Mouse (Mus musculus) urinary bladder, postnatal 25 days (tissue): ENCODE data around the gene Snn.

Experiments used
- DNase-seq: peaks from one replicate; pipeline ENCODE4 v3.0.0; 2022; ENCODE audit warnings: low spot score

The Snn gene

GRCm38 (mm10) chr16:11047130-11047529 is 13.6 kb upstream of the Snn start:
- no peak for DNase-seq

GRCm38 (mm10) chr16:11050226-11050625 is 10.5 kb upstream of the Snn start:
- no peak for DNase-seq

GRCm38 (mm10) chr16:11051134-11051533 is 9.6 kb upstream of the Snn start:
- DNase-seq = no peak

GRCm38 (mm10) chr16:11054409-11054808 is 6.3 kb upstream of the Snn start:
- DNase-seq = no peak

GRCm38 (mm10) chr16:11054871-11055270 is 5.9 kb upstream of the Snn start:
- no peak for DNase-seq

GRCm38 (mm10) chr16:11055916-11056315 is 4.8 kb upstream of the Snn start:
- DNase-seq = no peak

- peak; percentile 85 for DNase-seq
Measured at GRCm38 (mm10) chr16:11062794-11063721, 2.3 kb downstream of the Snn start.

GRCm38 (mm10) chr16:11064341-11064740 is 3.6 kb downstream of the Snn start:
- no peak for DNase-seq

GRCm38 (mm10) chr16:11064742-11065141 is 4.0 kb downstream of the Snn start:
- DNase-seq = no peak

- no peak for DNase-seq
Measured at GRCm38 (mm10) chr16:11065431-11065830, 4.7 kb downstream of the Snn start.

GRCm38 (mm10) chr16:11066029-11066832 is 5.5 kb downstream of the Snn start, which contains the start of gene Litaf:
Gene Litaf (minus strand): TSS chr16:11066157.
- DNase-seq = peak; percentile 95

- DNase-seq = peak; percentile 31
Measured at GRCm38 (mm10) chr16:11066833-11067191, 6.1 kb downstream of the Snn start.

- DNase-seq = no peak
Measured at GRCm38 (mm10) chr16:11068666-11069065, 7.9 kb downstream of the Snn start.

GRCm38 (mm10) chr16:11069271-11069670 is 8.5 kb downstream of the Snn start:
- no peak for DNase-seq

- DNase-seq = no peak
Measured at GRCm38 (mm10) chr16:11069710-11070420, 9.1 kb downstream of the Snn start.

GRCm38 (mm10) chr16:11071176-11071575 is 10.4 kb downstream of the Snn start:
- no peak for DNase-seq

- DNase-seq = no peak
Measured at GRCm38 (mm10) chr16:11071887-11072286, 11.1 kb downstream of the Snn start.

- no peak for DNase-seq
Measured at GRCm38 (mm10) chr16:11072454-11072853, 11.7 kb downstream of the Snn start.

GRCm38 (mm10) chr16:11073060-11073459 is 12.3 kb downstream of the Snn start:
- DNase-seq = no peak

- DNase-seq = no peak
Measured at GRCm38 (mm10) chr16:11077601-11078201, 17.0 kb downstream of the Snn start.

- no peak for DNase-seq
Measured at GRCm38 (mm10) chr16:11078216-11078869, 17.6 kb downstream of the Snn start.
